Mouse (Mus musculus): ENCODE data around the gene Med15.
"Not testable (repeated sequence)": the region's sequence is repeated elsewhere in the genome, so short reads cannot be mapped to it uniquely, and the experiment has no call there.

Gene Med15

DNA sequence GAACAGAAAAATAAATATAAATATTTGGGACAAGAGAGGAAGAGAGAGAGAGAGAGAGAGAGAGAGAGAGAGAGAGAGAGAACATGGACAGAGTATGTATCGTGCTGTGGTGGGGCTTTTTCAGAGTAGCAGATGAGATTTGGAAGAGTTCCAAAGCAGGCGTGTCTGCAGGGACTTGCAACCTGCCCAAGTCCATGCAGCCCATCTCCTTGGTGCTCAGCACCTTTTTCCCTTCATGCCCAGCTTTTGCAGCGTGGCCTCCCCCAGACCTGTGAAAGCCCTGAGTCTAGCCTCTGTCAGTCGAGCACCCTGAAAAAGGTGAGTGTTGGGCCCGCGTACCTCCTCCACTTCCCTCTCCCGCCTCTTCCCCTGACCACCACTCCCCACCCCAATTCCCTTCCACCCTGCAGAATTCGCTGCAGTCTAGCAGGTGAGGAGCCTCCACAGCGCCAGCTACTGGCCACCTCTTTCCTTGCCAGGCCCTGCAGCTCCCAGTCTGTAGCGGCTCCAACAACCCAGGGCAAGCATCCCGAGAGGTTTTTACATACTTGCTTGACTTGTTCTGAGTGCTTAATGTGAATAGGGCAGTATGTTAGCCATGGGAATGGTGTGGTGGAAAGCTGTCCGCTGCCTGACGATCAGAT, 114.6 kb downstream of the Med15 start:
- DNase-seq (ENCODE audit: low read depth, low spot score), result no peak

DNA sequence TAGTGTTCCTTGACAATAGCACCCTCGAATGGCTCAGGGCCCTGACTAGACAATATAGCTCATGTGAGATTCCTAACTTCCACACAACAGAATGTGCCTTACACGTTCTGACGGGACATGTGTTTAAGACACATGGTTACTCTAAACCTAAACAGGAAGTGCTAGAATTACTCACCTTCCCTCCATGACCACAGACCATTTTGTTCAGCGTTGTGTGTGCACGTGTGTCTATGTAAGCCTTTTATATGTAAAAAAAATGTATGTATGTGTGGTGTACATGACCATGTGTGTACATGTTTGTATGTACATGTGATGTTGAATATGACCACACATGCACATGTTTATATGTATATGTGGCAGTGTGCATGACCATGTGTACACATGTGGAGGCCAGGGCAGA, 116.5 kb downstream of the Med15 start:
- DNase-seq (ENCODE audit: low read depth, low spot score), result no peak

DNA sequence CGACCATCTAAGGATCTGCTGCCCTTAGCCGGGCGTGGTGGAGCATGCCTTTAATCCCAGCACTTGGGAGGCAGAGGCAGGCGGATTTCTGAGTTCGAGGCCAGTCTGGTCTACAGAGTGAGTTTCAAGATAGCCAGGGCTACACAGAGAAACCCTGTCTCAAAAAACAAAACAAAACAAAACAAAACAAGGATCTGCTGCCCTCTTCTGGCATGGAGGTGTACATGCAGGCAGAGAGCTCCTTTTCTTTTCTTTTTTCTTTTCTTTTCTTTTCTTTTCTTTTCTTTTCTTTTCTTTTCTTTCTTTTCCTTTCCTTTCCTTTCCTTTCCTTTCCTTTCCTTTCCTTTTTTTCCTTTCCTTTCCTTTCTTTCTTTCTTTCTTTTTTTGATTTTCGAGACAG, 118.0 kb downstream of the Med15 start:
- DNase-seq (ENCODE audit: low read depth, low spot score), result not testable (repeated sequence)

DNA sequence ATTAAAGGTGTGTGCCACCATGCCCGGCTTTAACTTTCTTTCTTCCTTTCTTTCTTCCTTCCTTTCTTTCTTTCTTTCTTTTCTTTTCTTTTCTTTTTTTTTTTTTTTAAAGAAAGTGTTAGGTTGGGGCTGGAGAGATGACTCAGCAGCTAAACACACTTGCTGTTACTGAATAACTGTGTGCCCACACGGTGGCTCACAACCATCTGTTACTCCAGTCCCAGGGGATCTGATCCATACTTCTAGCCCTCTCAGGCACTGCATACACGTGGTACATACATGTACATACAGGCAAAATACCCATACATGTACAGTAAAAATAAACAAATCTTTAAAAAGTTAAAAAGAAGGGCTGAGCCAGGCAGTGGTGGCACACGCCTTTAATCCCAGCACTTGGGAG, 121.3 kb downstream of the Med15 start:
- no peak for DNase-seq (ENCODE audit: low read depth, low spot score)

DNA sequence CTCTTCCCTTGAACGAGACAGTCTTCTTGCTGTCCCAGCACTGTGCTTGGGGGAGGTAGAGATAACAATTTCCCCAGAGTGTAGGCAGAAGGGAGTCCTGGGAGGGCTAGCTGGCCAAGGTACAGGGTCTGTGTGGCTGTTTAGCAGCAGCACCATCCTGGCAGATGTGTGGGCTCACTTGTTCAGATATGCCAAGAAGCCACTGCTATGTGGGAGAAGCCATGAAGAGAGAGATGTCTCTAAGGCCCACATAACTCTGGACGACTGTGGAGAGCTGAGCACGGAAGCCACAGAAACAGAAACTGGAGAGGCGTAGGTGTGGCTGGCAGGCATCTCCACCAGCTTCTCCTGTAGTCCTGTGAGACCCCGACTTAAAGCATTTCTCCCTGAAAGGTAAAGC, 127.0 kb downstream of the Med15 start:
- DNase-seq (ENCODE audit: low read depth, low spot score), result no peak

GRCm38 (mm10) chr16:17604941-17605340, 127.8 kb downstream of the Med15 start:
- no peak for DNase-seq (ENCODE audit: low read depth, low spot score)
